Mouse (Mus musculus): ENCODE results near the gene Rbm8a2.
"Not testable (repeated sequence)": the region's sequence is repeated elsewhere in the genome, so short reads cannot be mapped to it uniquely, and the experiment has no call there.

The Rbm8a2 gene

DNA sequence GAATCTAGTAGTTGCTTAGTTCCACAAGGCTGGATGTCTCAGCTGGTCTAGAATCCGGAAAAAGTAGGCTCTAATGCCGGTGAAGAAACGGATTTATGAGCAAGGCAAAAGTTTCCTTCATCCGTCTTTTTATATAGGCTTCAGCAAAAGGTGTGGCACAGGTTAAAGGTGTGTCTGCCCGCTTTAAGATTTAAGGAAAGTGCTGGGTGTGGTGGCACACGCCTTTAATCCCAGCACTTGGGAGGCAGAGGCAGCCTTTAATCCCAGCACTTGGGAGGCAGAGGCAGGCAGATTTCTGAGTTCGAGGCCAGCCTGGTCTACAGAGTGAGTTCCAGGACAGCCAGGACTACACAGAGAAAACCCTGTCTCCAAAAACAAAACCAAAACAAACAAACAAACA lies at the start of gene Rbm8a2:
Rbm8a2 (minus strand) TSS at position 101 of the 400 bp plus-strand sequence.
- DNase-seq (ENCODE audit: low read depth, low spot score) = not testable (repeated sequence)

DNA sequence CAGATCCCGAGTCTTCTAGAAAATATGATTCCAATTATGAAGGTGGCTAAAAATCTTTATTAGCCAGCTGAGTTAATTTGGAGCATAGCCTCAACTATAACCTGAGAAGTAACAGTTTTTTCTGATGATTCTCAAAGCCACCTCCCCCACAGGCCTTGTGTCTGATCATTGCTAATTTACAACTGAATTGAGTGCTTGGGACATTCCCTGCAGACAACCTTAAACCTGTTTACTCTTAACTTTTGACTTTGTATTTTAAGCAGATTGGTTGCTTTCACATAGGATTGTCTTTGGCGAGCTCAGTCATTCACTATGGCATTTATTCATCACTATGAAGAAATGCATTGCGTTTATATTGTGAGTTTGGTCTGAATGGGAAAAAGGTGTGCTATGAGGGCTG lies 49.5 kb upstream of the Rbm8a2 start:
- peak; percentile 79 for DNase-seq (ENCODE audit: low read depth, low spot score)

DNA sequence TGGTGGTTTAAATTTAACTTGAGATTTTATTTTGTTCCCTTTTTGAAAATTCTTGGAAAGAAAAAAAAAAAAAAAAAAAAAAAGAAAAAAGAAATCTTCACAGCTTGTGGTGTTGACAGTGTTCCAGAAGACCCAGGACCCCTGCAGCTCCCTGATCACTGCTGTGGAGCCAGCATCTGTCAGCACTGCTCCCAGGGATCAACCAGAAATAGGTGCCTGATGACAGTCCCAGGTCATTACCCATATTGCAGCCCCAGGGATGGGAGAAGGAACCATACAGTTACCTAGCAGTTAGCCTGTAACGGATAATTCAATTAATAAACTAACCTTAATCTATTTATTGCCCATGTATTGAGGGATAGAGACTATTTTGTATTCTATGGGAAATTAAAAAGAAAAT lies 45.6 kb upstream of the Rbm8a2 start:
- DNase-seq (ENCODE audit: low read depth, low spot score) = no peak

DNA sequence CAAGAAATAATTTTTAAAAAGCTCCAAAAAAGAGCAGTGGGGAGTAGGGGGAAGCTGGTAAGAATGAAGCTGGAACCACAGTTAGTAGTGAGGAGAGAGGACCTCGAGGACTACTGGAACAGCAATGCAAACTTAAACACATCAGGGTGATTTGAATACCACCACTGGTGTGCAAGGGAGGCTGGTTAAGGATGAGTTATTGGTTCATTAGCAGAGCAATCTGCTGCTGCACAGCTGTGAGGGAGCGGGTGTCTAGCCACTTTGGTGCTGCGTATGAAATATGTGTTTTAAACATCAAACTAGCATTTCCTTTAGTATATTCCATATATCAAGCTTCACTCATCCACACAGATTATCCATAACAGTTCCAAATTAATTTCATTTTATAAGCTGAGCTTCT lies 39.6 kb upstream of the Rbm8a2 start:
- DNase-seq (ENCODE audit: low read depth, low spot score) = no peak

DNA sequence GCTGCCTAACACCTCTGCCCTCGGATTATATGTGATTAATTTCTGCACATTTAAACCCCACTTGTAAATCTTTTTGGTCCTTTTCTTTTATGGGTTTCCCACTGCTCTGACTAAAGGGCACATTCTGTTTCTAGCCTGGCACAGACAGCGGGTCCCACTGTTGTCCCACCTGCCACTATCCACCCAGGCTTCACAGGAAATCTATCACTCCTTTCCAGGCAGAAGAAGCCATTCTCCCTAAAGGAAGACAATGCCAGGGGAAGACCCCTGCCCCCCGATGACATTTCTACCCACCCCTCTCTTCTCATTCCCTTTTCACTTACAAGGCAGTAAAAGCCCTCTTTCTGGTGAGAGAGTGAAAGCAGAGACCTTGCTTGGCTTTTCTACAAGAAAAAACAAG lies 37.2 kb upstream of the Rbm8a2 start:
- DNase-seq (ENCODE audit: low read depth, low spot score) = no peak

DNA sequence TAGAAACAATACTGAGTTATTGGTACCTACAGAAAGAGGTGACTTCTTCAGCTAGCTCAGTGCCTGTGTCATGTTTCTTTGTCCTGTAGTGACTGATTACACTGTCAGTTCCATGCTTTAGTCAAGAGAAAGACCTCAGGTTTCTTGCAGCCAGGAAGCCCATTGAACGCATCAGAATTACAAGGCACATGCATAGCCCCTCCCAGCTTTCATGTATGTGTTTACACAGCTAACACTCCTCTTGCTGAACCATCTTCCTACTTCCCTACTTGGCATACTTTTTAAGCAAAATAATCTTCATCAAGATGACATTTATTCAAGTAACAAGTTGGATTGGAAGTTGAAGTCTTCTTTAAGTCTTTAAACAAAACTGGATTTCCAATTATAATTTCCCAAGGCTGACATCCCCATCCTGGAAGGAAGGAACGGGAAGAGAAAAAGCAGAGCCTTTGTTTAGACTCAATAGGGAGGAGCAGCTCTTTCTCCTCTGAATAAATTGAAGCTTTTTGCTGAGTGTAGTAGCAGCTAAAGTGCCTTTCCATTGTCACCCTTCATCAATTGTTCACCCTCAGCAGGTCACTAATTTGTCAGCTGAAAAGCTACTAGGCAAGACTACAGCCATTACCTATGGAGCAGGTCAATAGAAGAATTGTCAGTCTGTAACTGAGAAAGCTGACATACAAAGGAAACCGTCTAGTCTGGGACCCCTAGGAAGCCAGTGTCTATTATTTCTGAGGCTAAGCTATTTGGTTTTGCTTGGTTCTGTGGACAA lies 34.8 kb upstream of the Rbm8a2 start:
- DNase-seq (ENCODE audit: low read depth, low spot score) = peak; percentile 59

DNA sequence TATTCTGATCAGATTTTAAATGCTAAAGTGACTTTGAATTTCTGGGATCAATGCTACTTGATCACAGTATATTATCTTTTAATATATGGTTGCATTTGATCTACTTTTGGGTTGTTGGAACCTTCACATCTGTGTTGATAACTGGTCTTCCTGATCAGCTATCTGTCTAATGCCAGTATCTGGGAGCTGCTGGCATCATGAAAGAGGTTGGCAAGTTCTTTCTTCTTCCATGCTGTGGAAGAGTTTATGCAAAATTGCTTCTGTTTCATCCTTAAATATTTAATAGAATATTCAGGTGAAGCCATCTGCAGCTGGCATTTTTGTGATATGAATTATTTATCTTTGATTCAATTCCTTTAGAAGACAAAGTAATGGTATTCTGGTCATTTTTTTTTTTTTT lies 32.6 kb upstream of the Rbm8a2 start:
- DNase-seq (ENCODE audit: low read depth, low spot score) = no peak

DNA sequence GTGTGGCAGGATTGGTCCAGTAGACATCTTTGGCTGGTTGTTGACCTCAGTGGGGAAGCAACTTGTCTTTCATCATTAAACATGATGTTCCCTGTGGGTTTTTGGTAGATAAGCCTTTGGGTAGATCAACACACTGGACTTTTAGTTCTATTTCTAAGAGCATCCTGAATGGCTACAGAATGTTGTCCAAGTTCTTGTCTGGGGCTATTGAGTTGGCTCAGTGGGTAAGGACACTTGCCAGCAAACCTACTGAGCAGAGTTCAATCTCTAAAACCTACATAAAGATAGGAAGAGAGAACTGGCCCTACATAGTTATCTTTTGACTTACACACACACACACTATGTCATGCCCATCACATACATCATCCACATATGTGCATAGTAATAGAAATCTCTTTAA lies 32.2 kb upstream of the Rbm8a2 start:
- no peak for DNase-seq (ENCODE audit: low read depth, low spot score)

DNA sequence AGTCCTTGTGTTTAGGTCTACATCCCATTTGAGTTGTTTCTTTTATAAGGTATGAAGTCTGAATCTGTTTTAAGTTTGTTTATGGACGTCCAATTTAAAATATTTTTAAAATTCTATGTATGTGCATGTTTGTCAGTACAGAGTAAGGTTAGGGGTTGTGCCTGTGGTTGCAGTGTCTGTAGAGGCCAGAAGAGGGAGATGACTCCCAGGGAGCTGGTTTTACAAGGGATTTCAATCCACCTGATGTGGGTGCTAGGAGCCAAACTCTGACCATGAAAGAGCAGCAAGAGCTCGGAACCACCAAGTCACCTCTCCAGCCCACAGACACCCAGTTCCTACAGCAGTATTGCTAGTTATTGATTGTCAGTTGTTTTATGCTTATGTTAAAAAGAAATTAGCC lies 29.5 kb upstream of the Rbm8a2 start:
- DNase-seq (ENCODE audit: low read depth, low spot score) = peak; percentile 51

DNA sequence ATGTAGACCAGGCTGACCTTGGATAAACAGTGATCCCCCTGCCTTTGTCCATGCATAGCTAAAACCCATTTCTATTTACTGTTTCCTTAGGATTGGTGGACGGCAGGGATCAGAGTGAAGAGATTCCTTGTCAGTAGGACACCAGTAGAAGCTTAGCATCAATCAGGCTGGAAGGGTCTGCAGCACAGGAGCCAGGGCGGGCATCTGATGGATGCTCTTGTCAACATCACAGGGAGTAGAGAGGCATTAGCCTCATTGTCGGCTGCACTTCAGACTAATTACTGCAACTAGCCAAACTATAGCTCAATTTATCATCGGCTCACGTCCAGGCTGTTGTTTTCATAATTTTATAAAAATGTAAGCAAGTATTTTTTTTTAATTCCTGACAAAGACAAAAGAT lies 21.7 kb upstream of the Rbm8a2 start:
- no peak for DNase-seq (ENCODE audit: low read depth, low spot score)

DNA sequence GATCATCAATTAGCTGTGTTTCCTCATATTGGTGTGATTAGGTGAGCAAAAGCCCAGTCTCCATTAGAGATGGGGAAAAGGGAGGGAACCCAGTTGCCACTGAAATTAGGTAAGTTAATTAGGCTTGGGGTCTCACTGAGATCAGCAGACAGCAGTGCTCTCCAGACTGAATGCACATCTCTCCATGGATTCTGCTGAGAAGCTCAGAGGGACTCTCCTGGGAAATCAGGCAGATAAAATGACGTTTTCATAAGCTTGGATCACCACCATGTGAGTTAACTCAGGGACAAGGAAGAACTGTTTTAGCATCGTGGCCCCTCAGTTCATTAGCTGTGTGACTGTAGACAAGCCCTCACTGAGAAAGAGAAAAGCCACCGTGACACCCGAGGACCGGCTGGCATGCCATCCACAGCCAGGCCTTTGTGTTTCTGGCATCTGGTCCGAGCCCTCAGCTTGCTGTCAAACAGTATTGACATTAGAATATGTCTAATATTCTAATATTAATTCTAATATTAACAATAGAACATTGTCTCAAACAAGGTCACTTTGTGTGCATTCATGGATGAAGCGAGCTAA lies 18.2 kb upstream of the Rbm8a2 start:
- DNase-seq (ENCODE audit: low read depth, low spot score) = no peak

DNA sequence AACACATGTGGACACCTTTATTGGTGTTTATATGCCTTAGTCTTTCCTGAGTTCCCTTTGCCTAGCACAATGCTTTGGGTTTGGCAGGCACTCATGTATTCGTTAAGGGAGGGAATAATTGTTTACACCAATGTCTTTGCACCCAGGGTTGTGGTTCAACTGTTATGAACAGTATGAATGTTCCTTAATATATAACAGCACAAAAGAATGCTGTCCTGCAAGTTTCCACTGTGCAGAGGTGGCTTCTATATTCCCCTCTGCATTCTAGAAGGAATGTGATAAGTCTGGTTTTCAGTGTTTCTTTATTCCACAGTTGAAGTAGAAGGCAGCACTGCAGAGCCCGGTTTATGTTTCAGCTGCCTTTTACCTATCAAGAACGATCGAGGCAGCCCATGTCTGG lies 10.0 kb upstream of the Rbm8a2 start:
- DNase-seq (ENCODE audit: low read depth, low spot score) = no peak

DNA sequence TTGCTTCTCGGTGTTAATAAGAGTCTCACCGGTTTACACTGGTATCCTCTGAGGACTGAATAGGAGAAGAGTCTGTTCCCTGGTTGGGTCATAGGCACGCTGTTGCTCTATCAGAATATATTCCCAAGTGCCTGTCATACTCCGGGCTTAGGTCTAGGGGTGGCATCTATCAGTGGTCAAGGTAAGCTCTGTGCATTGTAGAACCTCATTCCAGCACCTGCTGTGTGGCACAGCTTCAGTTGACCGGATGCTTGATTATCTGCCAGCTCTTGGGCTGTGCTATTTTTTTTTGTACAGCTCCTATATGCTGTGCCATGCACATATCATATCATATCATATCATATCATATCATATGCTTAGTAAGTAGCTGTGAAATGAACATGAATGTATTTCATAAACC lies 9.5 kb upstream of the Rbm8a2 start:
- no peak for DNase-seq (ENCODE audit: low read depth, low spot score)

DNA sequence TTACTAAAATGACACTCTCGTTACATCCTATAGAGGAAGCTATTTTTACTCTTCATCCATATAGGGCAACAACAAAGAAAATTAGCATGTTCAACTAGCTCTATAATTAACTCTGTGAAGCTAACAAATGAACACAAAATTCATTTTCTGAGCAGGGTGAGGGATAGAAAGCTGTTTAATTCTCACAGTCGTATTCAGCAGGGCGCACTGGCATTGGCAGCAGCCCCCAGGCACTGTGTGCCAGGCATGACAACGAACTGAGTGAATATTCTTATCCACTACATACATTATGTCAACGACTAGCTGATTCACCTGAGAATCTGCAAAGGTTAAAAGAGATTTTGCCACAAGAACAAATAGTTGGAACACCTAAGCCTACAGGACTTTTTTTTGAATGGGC lies 8.2 kb downstream of the Rbm8a2 start:
- no peak for DNase-seq (ENCODE audit: low read depth, low spot score)

DNA sequence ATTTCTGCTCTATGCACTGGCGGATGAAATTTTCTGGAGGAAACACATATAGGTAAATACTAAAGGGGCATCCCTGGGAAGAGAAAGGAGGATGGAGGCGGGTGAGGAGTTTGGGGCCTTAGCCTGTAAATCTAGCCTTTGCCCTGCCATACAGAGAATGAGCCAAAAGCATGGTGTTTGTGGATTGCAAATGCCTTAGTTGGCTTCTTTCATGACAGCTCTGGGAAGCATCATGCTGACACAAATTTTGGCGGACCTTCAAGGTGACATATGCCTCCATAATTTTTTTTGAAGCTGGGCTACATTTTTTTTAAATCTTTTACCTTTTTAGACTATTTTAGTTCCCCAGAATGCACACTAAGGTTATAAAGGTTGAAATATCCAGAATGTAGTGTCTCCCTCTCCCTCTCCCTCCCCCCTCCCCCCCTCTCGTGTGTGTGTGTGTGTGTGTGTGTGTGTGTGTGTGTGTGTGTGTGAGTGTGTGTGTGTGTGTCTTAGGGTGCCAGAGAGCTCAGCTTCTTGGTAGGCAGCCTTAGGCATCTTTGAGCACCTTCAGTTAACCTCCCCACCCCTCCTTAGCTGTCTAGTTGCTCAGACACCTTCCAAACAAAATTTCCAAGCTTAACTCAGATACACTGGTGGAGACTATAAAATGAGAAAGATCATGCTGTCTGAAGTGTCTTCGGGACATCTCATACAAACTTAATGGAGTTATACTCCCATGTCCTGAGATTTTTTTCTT lies 11.7 kb downstream of the Rbm8a2 start:
- DNase-seq (ENCODE audit: low read depth, low spot score) = no peak

DNA sequence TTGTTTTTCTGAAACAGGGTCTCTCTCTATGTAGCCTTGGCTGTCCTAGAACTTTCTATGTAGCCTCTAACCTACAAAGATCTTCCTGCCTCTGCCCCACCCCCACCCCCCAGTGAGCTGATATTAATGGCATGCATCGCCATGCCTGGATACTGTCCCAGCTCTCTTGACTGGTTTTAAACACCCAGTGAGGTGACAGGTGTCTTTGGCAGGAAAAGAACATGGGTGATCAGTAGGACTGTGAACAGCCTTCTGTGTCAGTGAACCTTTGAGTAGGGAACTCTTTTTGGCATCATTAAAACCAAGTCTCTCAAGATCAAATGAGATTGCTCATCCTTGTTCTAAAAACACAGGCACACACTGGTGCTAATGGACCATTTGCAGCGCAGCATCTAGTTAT lies 17.1 kb downstream of the Rbm8a2 start:
- no peak for DNase-seq (ENCODE audit: low read depth, low spot score)

DNA sequence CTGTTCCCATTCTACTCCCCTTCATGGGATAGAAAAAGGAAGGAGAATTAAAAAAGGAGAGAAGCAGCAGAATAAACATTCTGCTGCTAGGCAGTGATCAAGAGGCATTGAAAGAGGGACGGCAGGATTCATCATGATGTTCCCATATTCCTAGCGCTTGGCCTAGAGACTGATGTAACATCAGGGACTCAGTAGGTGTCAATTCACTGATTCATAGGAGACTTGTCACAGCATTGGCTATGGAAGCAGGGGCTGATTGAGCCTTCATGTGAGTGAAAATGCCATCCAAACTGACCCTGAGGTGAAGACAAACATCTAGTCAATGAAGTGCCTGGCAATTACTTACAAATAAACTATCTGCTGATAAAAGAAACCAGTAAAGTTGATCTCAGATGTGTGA lies 28.1 kb downstream of the Rbm8a2 start:
- DNase-seq (ENCODE audit: low read depth, low spot score) = no peak

DNA sequence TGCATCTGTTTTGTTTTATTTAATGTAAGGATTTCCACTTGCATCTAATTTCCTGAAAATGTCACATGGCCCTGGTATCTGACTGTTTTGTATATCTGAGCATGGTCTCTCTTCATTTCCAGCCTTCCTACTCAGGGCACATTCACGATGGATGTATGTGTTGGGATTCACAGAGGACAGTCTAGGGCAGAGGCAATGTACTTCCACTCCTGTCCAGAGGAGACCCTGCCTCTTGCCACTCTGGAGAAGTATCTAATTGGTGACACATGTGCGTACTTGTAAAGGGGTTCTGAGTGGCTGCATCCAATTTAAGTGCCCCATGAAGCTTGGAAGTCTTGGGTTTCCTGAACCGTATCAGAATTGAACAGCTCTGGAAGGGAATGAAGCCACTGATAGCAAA lies 28.5 kb downstream of the Rbm8a2 start:
- DNase-seq (ENCODE audit: low read depth, low spot score) = no peak

DNA sequence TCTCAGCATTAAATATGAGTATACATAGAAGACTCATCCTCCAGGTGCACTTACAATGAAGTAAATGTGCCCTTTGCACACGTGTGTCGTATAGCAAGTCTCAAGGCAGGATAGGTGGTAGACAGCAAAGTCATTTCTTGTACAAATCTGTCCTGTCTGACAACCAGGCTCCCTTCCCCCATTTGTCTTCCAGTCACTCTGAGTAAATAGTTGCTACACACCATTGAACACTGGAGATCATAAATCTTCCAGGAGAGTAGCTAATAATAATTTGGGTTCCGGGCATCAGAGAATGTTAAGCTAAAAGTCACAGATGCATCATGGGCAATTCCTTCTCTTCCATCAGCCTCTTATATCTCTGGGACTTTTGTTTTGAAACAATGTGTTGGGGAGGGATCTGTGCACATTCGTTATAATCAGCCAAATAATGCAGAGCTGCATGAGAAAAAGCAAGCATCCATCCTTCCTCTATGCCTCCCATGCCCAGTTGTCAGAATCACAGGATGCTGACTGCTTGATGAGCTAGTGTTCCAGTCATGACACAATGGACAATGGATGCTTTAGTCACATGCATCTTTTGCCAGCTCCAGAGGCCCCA lies 32.1 kb downstream of the Rbm8a2 start:
- no peak for DNase-seq (ENCODE audit: low read depth, low spot score)

DNA sequence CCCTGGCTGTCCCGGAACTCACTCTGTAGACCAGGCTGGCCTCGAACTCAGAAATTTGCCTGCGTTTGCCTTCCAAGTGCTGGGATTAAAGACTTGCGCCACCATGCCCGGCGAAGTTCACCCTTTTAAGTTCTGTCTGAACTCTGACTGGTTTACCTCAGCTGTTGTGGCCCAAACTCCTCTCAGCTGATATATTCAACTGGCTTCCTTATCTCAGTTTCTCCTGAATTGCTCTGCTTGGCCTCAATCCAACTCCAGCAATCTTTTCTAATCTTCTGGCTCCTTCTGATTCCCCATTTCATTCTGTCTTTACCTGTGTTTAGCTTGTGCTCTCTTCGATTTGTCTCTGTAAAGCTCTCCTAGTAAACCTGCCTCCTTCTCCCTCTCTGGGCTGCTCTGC lies 35.7 kb downstream of the Rbm8a2 start:
- DNase-seq (ENCODE audit: low read depth, low spot score) = no peak

DNA sequence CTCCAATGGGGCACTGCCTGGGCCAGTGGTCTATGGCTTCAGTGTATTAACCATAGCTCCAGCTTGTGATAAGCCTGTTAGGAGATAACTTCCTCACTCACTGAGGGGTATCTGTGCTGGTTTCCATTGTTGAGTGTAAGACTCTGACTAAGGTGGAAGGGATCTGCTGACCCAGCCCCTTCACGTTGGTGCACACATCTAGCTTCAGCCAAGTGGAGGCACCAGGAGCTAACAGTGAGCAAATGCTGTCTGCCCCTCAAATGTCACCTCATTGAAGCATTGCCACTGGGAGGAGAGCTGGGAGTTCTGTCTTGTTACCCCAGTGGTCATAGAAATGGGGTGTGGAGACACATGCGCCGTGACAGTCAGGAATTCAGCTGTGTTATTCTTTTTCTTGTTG lies 40.2 kb downstream of the Rbm8a2 start:
- DNase-seq (ENCODE audit: low read depth, low spot score) = no peak

DNA sequence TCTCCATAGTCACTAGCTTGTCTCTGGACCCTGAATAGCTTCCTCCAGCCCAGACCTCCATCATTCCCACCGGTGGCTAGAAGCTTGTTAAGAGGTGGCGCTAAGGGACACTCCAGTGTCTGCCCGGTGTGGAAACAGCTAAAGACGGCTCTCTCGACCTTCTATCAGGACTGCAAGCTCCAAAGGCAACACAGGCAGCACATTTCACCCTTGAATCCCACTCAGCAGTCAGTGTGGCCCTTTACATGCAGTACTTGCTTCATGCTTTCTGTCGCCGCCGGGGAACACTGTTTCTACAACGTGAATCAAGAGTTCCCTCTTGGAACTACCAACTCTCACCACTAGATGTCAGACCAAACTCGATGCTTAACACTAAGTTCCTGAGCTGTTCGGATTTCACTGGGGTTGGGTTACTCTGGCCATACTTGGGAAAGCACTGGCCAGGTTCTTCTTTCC lies 42.6 kb downstream of the Rbm8a2 start:
- DNase-seq (ENCODE audit: low read depth, low spot score) = peak; percentile 93

DNA sequence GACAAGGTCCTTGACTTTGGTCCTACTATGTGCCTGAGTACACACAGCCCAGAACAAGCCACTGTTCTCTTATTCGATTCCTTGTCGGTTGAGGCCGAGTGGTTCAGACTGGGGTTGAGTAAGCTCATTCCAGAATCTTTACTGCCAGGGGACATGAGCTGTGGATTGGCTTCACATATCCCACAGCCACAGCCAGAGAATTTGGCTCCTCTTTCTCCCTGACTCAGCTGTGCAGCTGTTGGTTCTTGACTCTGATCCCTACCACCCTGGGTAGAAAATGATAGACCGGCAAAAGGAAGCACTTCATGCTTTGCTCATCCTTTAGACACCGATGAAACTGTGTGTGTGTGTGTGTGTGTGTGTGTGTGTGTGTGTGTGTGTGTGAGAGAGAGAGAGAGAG lies 47.5 kb downstream of the Rbm8a2 start:
- DNase-seq (ENCODE audit: low read depth, low spot score) = no peak

Measured in ES-CJ7 (cell line).